Mouse (Mus musculus): ENCODE results near the gene Lrrc28.

- TF ChIP-seq CTCF (IDR thresholded peaks at IDR 0.05; ENCODE audit: low read depth) = no peak
- TF ChIP-seq EP300 (IDR thresholded peaks at IDR 0.05; ENCODE audit: low read depth) = no peak
These were observed 51.2 kb downstream of the Lrrc28 start for GRCm38 (mm10) chr7:67593902-67594301.

Data from liver, embryonic 14.5 days (tissue).